Mouse (Mus musculus) heart, postnatal 25 days (tissue): ENCODE data around the gene Sohlh1. TPM values are rescaled to one million over a fixed set of nuclear protein-coding genes. Genes with fewer than 3 reads are reported as not detected.

Source experiments
- DNase-seq: peaks from one replicate; pipeline ENCODE4 v3.0.0; 2022; ENCODE audit warnings: low spot score
- intact Hi-C: fragments of 180-260 bp; cut with DNase I; formaldehyde crosslinking; loops from one replicate; pipeline ENCODE4 v1.15.1; 2025
- total RNA-seq, 2 experiments: library from RNA; stranded (reverse); gene quantifications; 2 replicates each; pipeline ENCODE4 v1.2.3; 2021

Gene Sohlh1
- not detected for total RNA-seq

- intact Hi-C loops, result no loop called here
- DNase-seq, result no peak
Observed at GRCm38 (mm10) chr2:25847226-25847625, at the start of gene Sohlh1. TSS of gene Sohlh1 (minus strand) at chr2:25847248.

- DNase-seq, result no peak
- intact Hi-C loops, result no loop called here
Observed at GRCm38 (mm10) chr2:25892440-25892839, 45.4 kb upstream of the Sohlh1 start.

GRCm38 (mm10) chr2:25888144-25888543 lies 41.1 kb upstream of the Sohlh1 start:
- no peak for DNase-seq
- intact Hi-C loops, result no loop called here

GRCm38 (mm10) chr2:25887226-25887625 lies 40.2 kb upstream of the Sohlh1 start:
- intact Hi-C loops, result no loop called here
- no peak for DNase-seq

- DNase-seq, result no peak
- intact Hi-C loops, result no loop called here
Observed at GRCm38 (mm10) chr2:25884756-25885155, 37.7 kb upstream of the Sohlh1 start.

- DNase-seq, result no peak
- intact Hi-C loops, result no loop called here
Observed at GRCm38 (mm10) chr2:25882276-25882675, 35.2 kb upstream of the Sohlh1 start.

- DNase-seq, result no peak
- intact Hi-C loops, result no loop called here
Observed at GRCm38 (mm10) chr2:25879061-25879460, 32.0 kb upstream of the Sohlh1 start.

GRCm38 (mm10) chr2:25878516-25878915 lies 31.5 kb upstream of the Sohlh1 start:
- DNase-seq, result no peak
- intact Hi-C loops, result no loop called here

- DNase-seq, result no peak
- intact Hi-C loops, result no loop called here
Observed at GRCm38 (mm10) chr2:25877736-25878268, 30.8 kb upstream of the Sohlh1 start.

- no peak for DNase-seq
- intact Hi-C loops, result no loop called here
Observed at GRCm38 (mm10) chr2:25877250-25877735, 30.2 kb upstream of the Sohlh1 start.

- intact Hi-C loops, result no loop called here
- DNase-seq, result no peak
Observed at GRCm38 (mm10) chr2:25866656-25867055, 19.6 kb upstream of the Sohlh1 start.

GRCm38 (mm10) chr2:25865412-25865811 lies 18.4 kb upstream of the Sohlh1 start:
- intact Hi-C loops, result no loop called here

GRCm38 (mm10) chr2:25864230-25864629 lies 17.2 kb upstream of the Sohlh1 start:
- intact Hi-C loops, result no loop called here
- no peak for DNase-seq

More at GRCm38 (mm10) chr2:25865412-25865811, 18.4 kb upstream of the Sohlh1 start:
- DNase-seq, result no peak

- no peak for DNase-seq
Observed at GRCm38 (mm10) chr2:25863337-25864131, 16.5 kb upstream of the Sohlh1 start, which contains the start of gene Kcnt1. TSS of gene Kcnt1 (plus strand) at chr2:25863734.

GRCm38 (mm10) chr2:25862696-25863270 lies 15.7 kb upstream of the Sohlh1 start:
- intact Hi-C loops, result no loop called here
- no peak for DNase-seq

More at GRCm38 (mm10) chr2:25863337-25864131, 16.5 kb upstream of the Sohlh1 start, which contains the start of gene Kcnt1:
- intact Hi-C loops, result no loop called here

- intact Hi-C loops, result no loop called here
- DNase-seq, result no peak
Observed at GRCm38 (mm10) chr2:25862038-25862437, 15.0 kb upstream of the Sohlh1 start.

- intact Hi-C loops, result no loop called here
Observed at GRCm38 (mm10) chr2:25859891-25860290, 12.8 kb upstream of the Sohlh1 start.

GRCm38 (mm10) chr2:25853998-25854397 lies 7.0 kb upstream of the Sohlh1 start:
- intact Hi-C loops, result no loop called here
- no peak for DNase-seq

More at GRCm38 (mm10) chr2:25859891-25860290, 12.8 kb upstream of the Sohlh1 start:
- no peak for DNase-seq

- intact Hi-C loops, result no loop called here
Observed at GRCm38 (mm10) chr2:25852626-25853025, 5.6 kb upstream of the Sohlh1 start.

GRCm38 (mm10) chr2:25850330-25850729 lies 3.3 kb upstream of the Sohlh1 start:
- DNase-seq, result no peak
- intact Hi-C loops, result no loop called here

More at GRCm38 (mm10) chr2:25852626-25853025, 5.6 kb upstream of the Sohlh1 start:
- DNase-seq, result peak; percentile 16

GRCm38 (mm10) chr2:25846516-25846915 lies 532 bp downstream of the Sohlh1 start:
- intact Hi-C loops, result no loop called here
- no peak for DNase-seq
